Mouse (Mus musculus): ENCODE measurements at regions not wholly inside any gene's neighbourhood (a gene's known extent, or its start where the extent isn't known, plus 50 kb on each side); places are given as distances from the start of the nearest gene placed in this dataset.
"Not testable (repeated sequence)": the region's sequence is repeated elsewhere in the genome, so short reads cannot be mapped to it uniquely, and the experiment has no call there.

GRCm38 (mm10) chr1:23316288-23316687, 81.3 kb downstream of the Ogfrl1 start:
- not testable (repeated sequence) for DNase-seq

DNA sequence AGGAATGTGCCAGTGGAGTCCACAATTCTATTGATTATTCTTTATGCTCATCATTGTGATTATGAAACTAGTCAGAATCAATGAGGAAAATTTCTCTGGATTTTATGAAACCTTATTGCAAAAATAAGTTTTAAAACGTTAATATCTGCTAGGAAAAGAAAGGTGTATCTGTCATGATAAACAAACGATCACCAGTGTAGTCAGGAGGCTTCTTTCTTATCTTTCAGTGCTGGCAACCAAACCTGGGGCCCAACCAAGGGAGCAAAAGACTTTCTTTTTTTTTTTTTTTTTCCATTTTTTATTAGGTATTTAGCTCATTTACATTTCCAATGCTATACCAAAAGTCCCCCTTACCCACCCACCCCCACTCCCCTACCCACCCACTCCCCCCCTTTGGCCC, 82.7 kb downstream of the Ogfrl1 start:
- DNase-seq = not testable (repeated sequence)

- no peak for DNase-seq
Observed at GRCm38 (mm10) chr1:23292718-23293117, 104.9 kb downstream of the Ogfrl1 start.

GRCm38 (mm10) chr1:23286741-23287140, 110.8 kb downstream of the Ogfrl1 start:
- DNase-seq = peak; percentile 57

GRCm38 (mm10) chr1:23282870-23283219, 114.7 kb downstream of the Ogfrl1 start:
- DNase-seq = no peak

GRCm38 (mm10) chr1:23282215-23282869, 115.2 kb downstream of the Ogfrl1 start:
- no peak for DNase-seq

- DNase-seq = no peak
Observed at GRCm38 (mm10) chr1:23279827-23280226, 117.7 kb downstream of the Ogfrl1 start.

DNA sequence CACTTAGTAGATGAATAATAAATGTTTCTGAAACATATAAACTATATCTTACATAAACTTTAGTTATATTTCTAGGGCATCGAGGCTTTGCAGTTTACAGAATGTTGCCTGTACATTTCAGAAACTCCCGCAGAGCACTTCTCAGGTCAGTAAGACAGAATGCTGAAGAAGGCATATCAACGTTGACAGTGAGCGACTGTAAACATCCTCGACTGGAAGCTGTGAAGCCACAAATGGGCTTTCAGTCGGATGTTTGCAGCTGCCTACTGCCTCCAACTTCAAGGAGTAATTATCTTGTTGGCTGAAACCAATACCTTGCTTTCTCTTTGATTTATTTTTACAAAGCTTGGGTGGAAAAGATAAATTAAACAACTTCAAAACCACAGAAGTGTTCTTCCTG, 125.5 kb downstream of the Ogfrl1 start:
- no peak for DNase-seq

- no peak for DNase-seq
Observed at GRCm38 (mm10) chr1:23270910-23271822, 126.4 kb downstream of the Ogfrl1 start.

DNA sequence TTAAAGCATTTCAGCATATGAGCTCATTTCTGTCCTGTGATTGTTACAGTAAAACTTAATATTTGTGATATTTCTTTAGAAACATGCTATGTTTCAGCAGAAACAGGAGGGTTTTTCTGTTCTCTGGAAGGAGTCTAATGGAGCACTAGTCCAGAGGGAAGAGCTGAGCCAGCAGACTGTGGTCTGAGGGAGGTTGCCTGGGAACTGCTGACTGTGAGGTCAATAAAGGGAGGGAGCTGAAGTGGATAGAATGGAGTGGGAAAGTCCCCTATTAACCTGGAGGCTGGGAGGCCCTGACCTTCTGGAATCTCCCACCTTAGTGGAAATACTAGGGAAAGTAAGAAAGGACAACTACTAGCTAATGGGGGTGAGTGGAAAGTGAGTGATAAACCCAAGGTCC, 129.5 kb downstream of the Ogfrl1 start:
- DNase-seq = no peak

DNA sequence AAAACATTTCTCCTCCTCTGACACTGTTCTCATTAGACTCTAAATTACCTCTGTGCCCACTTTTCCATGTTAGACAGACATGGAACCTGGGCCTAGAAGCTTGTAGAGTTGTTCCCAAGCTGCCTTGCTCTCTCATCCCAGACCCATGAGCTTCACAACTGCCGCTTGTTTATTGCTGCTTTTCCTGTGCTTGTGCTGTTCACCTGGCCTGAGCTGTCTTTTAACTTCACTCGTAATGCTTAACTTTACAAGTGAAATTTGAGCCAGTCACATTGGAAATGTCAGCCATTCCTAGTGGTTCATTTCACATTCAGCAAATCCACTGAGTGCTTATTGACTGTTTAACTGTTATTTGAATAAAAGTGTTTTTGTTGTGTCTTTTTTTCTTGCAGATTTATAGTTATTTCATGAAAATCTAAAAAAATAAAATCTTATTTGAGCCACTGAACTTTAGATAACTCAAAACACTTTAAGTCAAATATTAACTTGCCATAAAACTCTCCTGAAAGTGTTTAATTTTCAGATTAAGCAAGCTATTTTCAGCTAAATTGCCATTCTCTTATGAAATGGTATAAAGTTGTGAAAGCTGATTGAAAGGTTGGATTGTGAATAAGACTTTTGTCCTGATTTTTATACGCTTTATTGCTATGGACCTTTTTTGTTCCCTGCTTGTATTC, 131.9 kb downstream of the Ogfrl1 start:
- no peak for DNase-seq

DNA sequence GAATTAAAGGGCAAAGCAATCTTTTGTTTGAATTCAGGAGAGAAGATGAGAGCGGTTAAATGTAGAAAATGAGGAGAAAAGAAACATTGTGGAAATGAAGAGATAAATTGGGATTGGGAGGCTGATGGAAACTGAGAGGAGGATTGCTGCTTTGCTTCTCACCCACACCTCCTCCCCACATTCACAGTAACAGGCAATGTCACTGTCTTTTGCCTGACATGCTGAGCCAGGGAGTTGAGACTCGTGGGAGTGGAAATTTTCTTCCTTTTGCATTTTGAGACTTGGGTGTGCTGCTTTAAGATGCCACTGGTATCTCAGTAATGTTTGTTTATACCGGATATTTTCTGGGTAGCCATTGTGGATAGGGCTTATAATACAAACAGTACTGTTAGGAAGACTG, 133.3 kb downstream of the Ogfrl1 start:
- no peak for DNase-seq

- no peak for DNase-seq
Observed at GRCm38 (mm10) chr1:23263798-23264197, 133.8 kb downstream of the Ogfrl1 start.

GRCm38 (mm10) chr1:23261652-23262051, 135.9 kb downstream of the Ogfrl1 start:
- DNase-seq = no peak

- DNase-seq = no peak
Observed at GRCm38 (mm10) chr1:23257306-23257895, 140.2 kb downstream of the Ogfrl1 start.

- DNase-seq = peak; percentile 85
Observed at GRCm38 (mm10) chr1:23256630-23257001, 141.0 kb downstream of the Ogfrl1 start.

- DNase-seq = peak; percentile 98
Observed at GRCm38 (mm10) chr1:23255925-23256629, 141.5 kb downstream of the Ogfrl1 start.

- no peak for DNase-seq
Observed at GRCm38 (mm10) chr1:23254235-23254634, 143.3 kb downstream of the Ogfrl1 start.

- DNase-seq = no peak
Observed at GRCm38 (mm10) chr1:23231522-23231921, 129.5 kb upstream of the 4933415F23Rik start.

- DNase-seq = peak; percentile 19
Observed at GRCm38 (mm10) chr1:23228478-23228877, 126.4 kb upstream of the 4933415F23Rik start.

- no peak for DNase-seq
Observed at GRCm38 (mm10) chr1:23214462-23215158, 112.6 kb upstream of the 4933415F23Rik start.

- no peak for DNase-seq
Observed at GRCm38 (mm10) chr1:23207843-23208242, 105.8 kb upstream of the 4933415F23Rik start.
